ENCODE assay signal across 9 mouse cellular contexts in genomic region chr8:84725246-84725940, GRCm38 (mm10). TPM values are rescaled to one million over a fixed set of nuclear protein-coding genes. Genes with fewer than 3 reads are reported as not detected.
DNase-seq lines count a peak whose midpoint lies in the region; ATAC-seq lines count a peak whose summit lies in the region.
"Had no signal": no experiment of that assay in that cellular context is flagged by ENCODE, and none has a peak within 500 bp of the region (broad histone marks: within the 10 kb centered on the region; RNA-seq: fewer than 3 reads in every experiment).

No protein-coding gene starts in this region.

- no peaks in the 10 kb centered on the region for H3K9me3 ChIP-seq in kidney, embryonic 15.5 days (replicated peaks)
- no peaks in the 10 kb centered on the region for H3K9me3 ChIP-seq in embryonic facial prominence, embryonic 13.5 days
- H3K9me3 ChIP-seq in hindbrain, embryonic 16.5 days (ENCODE audit: control insufficient read depth, low read length), result no peaks in the 10 kb centered on the region
- H3K9me3 ChIP-seq in midbrain, embryonic 15.5 days, result no peaks in the 10 kb centered on the region

- no peak for DNase-seq in kidney, postnatal 10 days
- DNase-seq in T-cell, adult 2 months (ENCODE audit: low spot score), result no peak
- no peak for DNase-seq in cerebellum, adult 9-10 months
- DNase-seq: right cerebral cortex, postnatal 25 days had no signal

- H3K27ac ChIP-seq in kidney, embryonic 15.5 days, result peak overlapping the region; percentile 29; the same call in 1 of the 2 replicates
- H3K27ac ChIP-seq in embryonic facial prominence, embryonic 13.5 days, result peak overlapping the region; percentile 99
- H3K27ac ChIP-seq in hindbrain, embryonic 16.5 days (ENCODE audit: low read depth, low read length), result peak overlapping the region; percentile 5
- peak overlapping the region; percentile 53 for H3K27ac ChIP-seq in midbrain, embryonic 15.5 days

- peaks cover 16% of the 10 kb centered on the region for H3K36me3 ChIP-seq in kidney, embryonic 15.5 days
- H3K36me3 ChIP-seq in embryonic facial prominence, embryonic 13.5 days, result peaks cover 66% of the 10 kb centered on the region
- no peaks in the 10 kb centered on the region for H3K36me3 ChIP-seq in hindbrain, embryonic 16.5 days (ENCODE audit: control insufficient read depth, insufficient read depth, low read length)
- no peaks in the 10 kb centered on the region for H3K36me3 ChIP-seq in midbrain, embryonic 15.5 days (replicated peaks)

- H3K9ac ChIP-seq in kidney, embryonic 15.5 days, result no peak overlapping the region
- H3K9ac ChIP-seq in embryonic facial prominence, embryonic 13.5 days, result peak overlapping the region; percentile 58
- 0 out of 2 replicates have a peak overlapping the region, but pooled peaks have one; percentile 8 for H3K9ac ChIP-seq in hindbrain, embryonic 16.5 days (ENCODE audit: low read depth, low read length)
- H3K9ac ChIP-seq in midbrain, embryonic 15.5 days, result no peak overlapping the region

- no peak for ATAC-seq in kidney, embryonic 15.5 days (replicated peaks; ENCODE audit: low FRiP score)
- no peak for ATAC-seq in embryonic facial prominence, embryonic 13.5 days (ENCODE audit: insufficient number of reproducible peaks, insufficient read depth, low FRiP score, low TSS enrichment, low read depth)
- ATAC-seq in hindbrain, embryonic 16.5 days, result no peak
- ATAC-seq in midbrain, embryonic 15.5 days (replicated peaks), result no peak
- no peak for ATAC-seq in cerebellum, adult (ENCODE audit: insufficient number of reproducible peaks, low FRiP score, low TSS enrichment)

- H3K4me2 ChIP-seq in kidney, embryonic 15.5 days, result no peak overlapping the region
- H3K4me2 ChIP-seq in embryonic facial prominence, embryonic 13.5 days, result peak overlapping the region; percentile 53
- no peak overlapping the region for H3K4me2 ChIP-seq in hindbrain, embryonic 16.5 days (ENCODE audit: low read length)
- no peak overlapping the region for H3K4me2 ChIP-seq in midbrain, embryonic 15.5 days

- no peak overlapping the region for H3K4me3 ChIP-seq in kidney, embryonic 15.5 days (replicated peaks)
- no peak overlapping the region for H3K4me3 ChIP-seq in embryonic facial prominence, embryonic 13.5 days
- H3K4me3 ChIP-seq in hindbrain, embryonic 16.5 days (ENCODE audit: low read length), result no peak overlapping the region
- no peak overlapping the region for H3K4me3 ChIP-seq in midbrain, embryonic 15.5 days

- 0 out of 2 replicates have a peak, but pooled peaks cover 6% of the 10 kb centered on the region for H3K27me3 ChIP-seq in kidney, embryonic 15.5 days
- H3K27me3 ChIP-seq in embryonic facial prominence, embryonic 13.5 days, result peaks cover 1% of the 10 kb centered on the region; the same call in 1 of the 2 replicates
- H3K27me3 ChIP-seq in hindbrain, embryonic 16.5 days (replicated peaks; ENCODE audit: control insufficient read depth, insufficient read depth, low read length), result no peaks in the 10 kb centered on the region
- H3K27me3 ChIP-seq in midbrain, embryonic 15.5 days (replicated peaks), result no peaks in the 10 kb centered on the region

- H3K4me1 ChIP-seq in kidney, embryonic 15.5 days, result peaks cover 79% of the 10 kb centered on the region
- H3K4me1 ChIP-seq in embryonic facial prominence, embryonic 13.5 days, result peaks cover 72% of the 10 kb centered on the region
- peaks cover 45% of the 10 kb centered on the region for H3K4me1 ChIP-seq in hindbrain, embryonic 16.5 days (ENCODE audit: control insufficient read depth, insufficient read depth, low read depth, low read length)
- H3K4me1 ChIP-seq in midbrain, embryonic 15.5 days, result peaks cover 44% of the 10 kb centered on the region

- WGBS in kidney, embryonic 15.5 days, result 43% methylated on average over 10 of the region's 10 CpGs
- WGBS in embryonic facial prominence, embryonic 13.5 days, result 56% methylated on average over 10 of the region's 10 CpGs
- 57% methylated on average over 10 of the region's 10 CpGs for WGBS in hindbrain, embryonic 16.5 days
- 60% methylated on average over 10 of the region's 10 CpGs for WGBS in midbrain, embryonic 15.5 days

RNA-seq across cellular contexts. Expression of gene G430095P16Rik, which starts 2.6 kb away (rescaled TPM):
- polyA plus RNA-seq in kidney, embryonic 15.5 days (2015; fragmentation: Nextera tagmentation; extraction: Ambion mirVana), result 1.9 and 2.3 TPM in 2 replicates
- 6.1 and 6.2 TPM in 2 replicates for polyA plus RNA-seq in embryonic facial prominence, embryonic 13.5 days (2015; fragmentation: Nextera tagmentation; extraction: Ambion mirVana)
- 0.82 and 0.89 TPM in 2 replicates for polyA plus RNA-seq in hindbrain, embryonic 16.5 days (2015; fragmentation: Nextera tagmentation; extraction: Ambion mirVana)
- polyA plus RNA-seq in midbrain, embryonic 15.5 days (2015; fragmentation: Nextera tagmentation; extraction: Ambion mirVana), result 0.97 and 1.8 TPM in 2 replicates

RNA-seq across cellular contexts. Expression of gene Lyl1, which starts 24.1 kb away (rescaled TPM):
- 7.6 and 7.8 TPM in 2 replicates for polyA plus RNA-seq in kidney, embryonic 15.5 days (2015; fragmentation: Nextera tagmentation; extraction: Ambion mirVana)
- 4.8 and 4.9 TPM in 2 replicates for polyA plus RNA-seq in embryonic facial prominence, embryonic 13.5 days (2015; fragmentation: Nextera tagmentation; extraction: Ambion mirVana)
- polyA plus RNA-seq in hindbrain, embryonic 16.5 days (2015; fragmentation: Nextera tagmentation; extraction: Ambion mirVana), result 2.6 and 3.2 TPM in 2 replicates
- polyA plus RNA-seq in midbrain, embryonic 15.5 days (2015; fragmentation: Nextera tagmentation; extraction: Ambion mirVana), result 3.4 and 4.2 TPM in 2 replicates

RNA-seq across cellular contexts. Expression of gene Nacc1, which starts 37.7 kb away (rescaled TPM):
- 23.9 and 25.6 TPM in 2 replicates for polyA plus RNA-seq in kidney, embryonic 15.5 days (2015; fragmentation: Nextera tagmentation; extraction: Ambion mirVana)
- 16.3 and 16.6 TPM in 2 replicates for polyA plus RNA-seq in embryonic facial prominence, embryonic 13.5 days (2015; fragmentation: Nextera tagmentation; extraction: Ambion mirVana)
- polyA plus RNA-seq in hindbrain, embryonic 16.5 days (2015; fragmentation: Nextera tagmentation; extraction: Ambion mirVana), result 12.4 and 15.5 TPM in 2 replicates
- 16.3 and 17.2 TPM in 2 replicates for polyA plus RNA-seq in midbrain, embryonic 15.5 days (2015; fragmentation: Nextera tagmentation; extraction: Ambion mirVana)

RNA-seq across cellular contexts. Expression of gene Trmt1, which starts 39.3 kb away (rescaled TPM):
- 68.7 and 73.8 TPM in 2 replicates for polyA plus RNA-seq in kidney, embryonic 15.5 days (2015; fragmentation: Nextera tagmentation; extraction: Ambion mirVana)
- 71.3 and 78.6 TPM in 2 replicates for polyA plus RNA-seq in embryonic facial prominence, embryonic 13.5 days (2015; fragmentation: Nextera tagmentation; extraction: Ambion mirVana)
- 66.8 and 71.2 TPM in 2 replicates for polyA plus RNA-seq in hindbrain, embryonic 16.5 days (2015; fragmentation: Nextera tagmentation; extraction: Ambion mirVana)
- 63.3 and 66.7 TPM in 2 replicates for polyA plus RNA-seq in midbrain, embryonic 15.5 days (2015; fragmentation: Nextera tagmentation; extraction: Ambion mirVana)

Comparison
In these comparisons a context has a peak if more than half of its experiments do, and no peak if none do; other contexts are left out.
1. H3K27ac ChIP-seq: peak in every context shown above with its lines; median percentile 99 in embryonic facial prominence, embryonic 13.5 days; 53 in midbrain, embryonic 15.5 days; 29 in kidney, embryonic 15.5 days; 5 in hindbrain, embryonic 16.5 days.
2. H3K9ac ChIP-seq: peak in embryonic facial prominence, embryonic 13.5 days (single experiment) and hindbrain, embryonic 16.5 days (single experiment); none in kidney, embryonic 15.5 days (single experiment) and midbrain, embryonic 15.5 days (single experiment).